Comparison of ENCODE assay signal across 26 mouse cellular contexts in the genomic region with DNA sequence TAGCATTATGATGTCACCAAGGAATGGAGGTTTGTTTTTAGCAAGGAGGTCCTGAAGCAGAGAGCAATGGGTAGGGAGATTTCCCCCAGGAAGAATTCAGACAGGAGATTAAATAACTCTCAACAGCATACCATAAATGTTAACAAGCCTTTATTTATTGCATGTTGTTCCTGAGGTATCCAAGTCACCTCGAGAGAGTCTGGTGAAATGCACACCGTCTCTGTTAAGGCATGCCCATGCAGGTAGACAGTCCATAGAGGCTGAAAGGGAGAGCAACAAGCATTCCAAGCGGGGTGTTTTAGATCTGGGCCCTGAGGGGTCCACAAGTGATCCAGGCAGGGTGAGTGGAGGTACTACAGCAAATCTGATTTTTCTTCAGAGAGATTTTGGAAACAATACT.
"Had no signal": no experiment of that assay in that cellular context is flagged by ENCODE, and none has a peak within 500 bp of the region (broad histone marks: within the 10 kb centered on the region; RNA-seq: fewer than 3 reads in every experiment).

No protein-coding gene starts in this region.

- ATAC-seq: inflammation-experienced regulatory T-cells, adult 6 months; liver, postnatal 0 days had no signal

- H3K36me3 ChIP-seq: heart, embryonic 13.5 days; heart, embryonic 15.5 days; hindbrain, embryonic 13.5 days; hindbrain, embryonic 15.5 days; kidney, embryonic 15.5 days; limb, embryonic 13.5 days; liver, embryonic 13.5 days; liver, embryonic 15.5 days had no signal

- H3K4me2 ChIP-seq: heart, embryonic 11.5 days; heart, embryonic 13.5 days; heart, embryonic 15.5 days; hindbrain, embryonic 13.5 days; hindbrain, embryonic 15.5 days; kidney, embryonic 15.5 days; limb, embryonic 13.5 days; liver, embryonic 11.5 days; liver, embryonic 13.5 days; liver, embryonic 15.5 days had no signal

- H3K27ac ChIP-seq: heart, adult 2 months; heart, embryonic 13.5 days; heart, embryonic 15.5 days; hindbrain, embryonic 13.5 days; hindbrain, embryonic 15.5 days; kidney, embryonic 15.5 days; kidney, postnatal 0 days; limb, embryonic 13.5 days; liver, embryonic 13.5 days; liver, embryonic 15.5 days had no signal

- H3K9me3 ChIP-seq: heart, embryonic 13.5 days; heart, embryonic 15.5 days; hindbrain, embryonic 13.5 days; hindbrain, embryonic 15.5 days; kidney, embryonic 15.5 days; limb, embryonic 13.5 days; liver, embryonic 13.5 days; liver, embryonic 15.5 days had no signal

- H3K4me3 ChIP-seq: heart, adult 2 months; heart, embryonic 13.5 days; heart, embryonic 15.5 days; hindbrain, embryonic 13.5 days; hindbrain, embryonic 15.5 days; kidney, embryonic 15.5 days; limb, embryonic 13.5 days; liver, embryonic 13.5 days; liver, embryonic 15.5 days had no signal

- H3K27me3 ChIP-seq: heart, embryonic 13.5 days; heart, embryonic 15.5 days; hindbrain, embryonic 13.5 days; hindbrain, embryonic 15.5 days; kidney, embryonic 15.5 days; limb, embryonic 13.5 days; liver, embryonic 13.5 days; liver, embryonic 15.5 days had no signal

- H3K4me1 ChIP-seq: heart, embryonic 13.5 days; heart, embryonic 15.5 days; hindbrain, embryonic 13.5 days; hindbrain, embryonic 15.5 days; kidney, embryonic 15.5 days; liver, embryonic 13.5 days; liver, embryonic 15.5 days had no signal

- DNase-seq: gastrocnemius, postnatal 14 days; gastrocnemius, postnatal 36 days; heart, adult 11 months; heart, adult 2 months; heart, postnatal 14 days; heart, postnatal 36 days; kidney, adult 11 months; kidney, adult 2 months; kidney, adult 9 months; kidney, postnatal 25 days; layer of hippocampus, adult 9-11 months; layer of hippocampus, postnatal 36 days; liver; liver, embryonic 13.5 days; liver, postnatal 0 days had no signal

- H3K9ac ChIP-seq: heart, embryonic 13.5 days; heart, embryonic 15.5 days; hindbrain, embryonic 13.5 days; hindbrain, embryonic 15.5 days; kidney, embryonic 15.5 days; limb, embryonic 13.5 days; liver, embryonic 13.5 days; liver, embryonic 15.5 days; liver, postnatal 0 days had no signal
